Mouse (Mus musculus) effector memory CD4-positive, alpha-beta T cell, adult 7 months (primary cell): ENCODE data around the gene Dpm2. TPM values are rescaled to one million over a fixed set of nuclear protein-coding genes. Genes with fewer than 3 reads are reported as not detected.

Source experiments
- polyA plus RNA-seq: library from polyadenylated mRNA; unstranded; fragments of 100-300 nt; shearing (Covaris generic); gene quantifications from one replicate; pipeline ENCODE4 v1.2.1, GENCODE M21; 2017

The Dpm2 gene
- polyA plus RNA-seq: 76.0 TPM

GRCm38 (mm10) chr2:32570698-32571494, at the start of gene Dpm2:
Dpm2 (plus strand) TSS chr2:32570858.

GRCm38 (mm10) chr2:32534733-32535471, 35.8 kb upstream of the Dpm2 start, which contains the start of gene Fam102a:
Fam102a (plus strand) TSS chr2:32535332.

GRCm38 (mm10) chr2:32574497-32574896, 3.8 kb downstream of the Dpm2 start, which contains the start of gene Pip5kl1:
Pip5kl1 (plus strand) TSS chr2:32574797.

GRCm38 (mm10) chr2:32575586-32576160, 5.0 kb downstream of the Dpm2 start, which contains the start of gene 9430097D07Rik:
9430097D07Rik (minus strand) TSS chr2:32575684.

GRCm38 (mm10) chr2:32586871-32587351, 16.3 kb downstream of the Dpm2 start, which contains the start of gene St6galnac4:
St6galnac4 (plus strand) TSS chr2:32587095.

GRCm38 (mm10) chr2:32599409-32599808, 28.8 kb downstream of the Dpm2 start, which contains the start of gene St6galnac6:
St6galnac6 (plus strand) TSS chr2:32599709.

GRCm38 (mm10) chr2:32621517-32621859, 50.8 kb downstream of the Dpm2 start, which contains the start of gene Ak1:
Ak1 (plus strand) TSS chr2:32621758.

Other genes with a start within 250 kb of the Dpm2 start
- gene Ciz1, start 218.5 kb upstream of the Dpm2 start, polyA plus RNA-seq: 115 TPM
- not detected for gene Dnm1, start 217.5 kb upstream of the Dpm2 start, polyA plus RNA-seq
- 41.0 TPM for gene 1110008P14Rik, start 188.9 kb upstream of the Dpm2 start, polyA plus RNA-seq
- gene Lcn2, start 182.6 kb upstream of the Dpm2 start, polyA plus RNA-seq: not detected
- 10.3 TPM for gene Ptges2, start 175.0 kb upstream of the Dpm2 start, polyA plus RNA-seq
- gene Naif1, start 120.4 kb upstream of the Dpm2 start, polyA plus RNA-seq: 7.2 TPM
- 34.0 TPM for gene Slc25a25, start 119.4 kb upstream of the Dpm2 start, polyA plus RNA-seq
- gene Fam102a, start 35.5 kb upstream of the Dpm2 start, polyA plus RNA-seq: 136 TPM
- not detected for gene Pip5kl1, start 3.9 kb downstream of the Dpm2 start, polyA plus RNA-seq
- gene 9430097D07Rik, start 4.8 kb downstream of the Dpm2 start, polyA plus RNA-seq: not detected
- gene St6galnac4, start 16.2 kb downstream of the Dpm2 start, polyA plus RNA-seq: 26.7 TPM
- 3.2 TPM for gene St6galnac6, start 28.9 kb downstream of the Dpm2 start, polyA plus RNA-seq
- gene Ak1, start 50.9 kb downstream of the Dpm2 start, polyA plus RNA-seq: 0.24 TPM
- 0.27 TPM for gene Eng, start 75.7 kb downstream of the Dpm2 start, polyA plus RNA-seq
- 15.5 TPM for gene Fpgs, start 133.3 kb downstream of the Dpm2 start, polyA plus RNA-seq
- 136 TPM for gene Cdk9, start 142.2 kb downstream of the Dpm2 start, polyA plus RNA-seq
- 69.8 TPM for gene Sh2d3c, start 150.2 kb downstream of the Dpm2 start, polyA plus RNA-seq
- gene 6330409D20Rik, start 170.2 kb downstream of the Dpm2 start, polyA plus RNA-seq: not detected
- 43.6 TPM for gene Tor2a, start 186.4 kb downstream of the Dpm2 start, polyA plus RNA-seq
- 1.5 TPM for gene Ttc16, start 204.8 kb downstream of the Dpm2 start, polyA plus RNA-seq
- gene Ptrh1, start 204.9 kb downstream of the Dpm2 start, polyA plus RNA-seq: 8.0 TPM
- gene Cfap157, start 213.6 kb downstream of the Dpm2 start, polyA plus RNA-seq: not detected